Mouse (Mus musculus) left cerebral cortex, postnatal 14 days (tissue): ENCODE data around the gene Upf1. TPM values are rescaled to one million over a fixed set of nuclear protein-coding genes. Genes with fewer than 3 reads are reported as not detected.

Experiments used
- DNase-seq, 2 experiments: peaks; one replicate each; pipeline ENCODE4 v3.0.0; 2021 to 2022; ENCODE audit warnings: low spot score in 2 of 2, mixed read lengths in 1 of 2
- intact Hi-C: fragments of 180-260 bp; cut with DNase I; formaldehyde crosslinking; loops from one replicate; pipeline ENCODE4 v1.15.1; 2025
- total RNA-seq, 2 experiments: library from RNA; stranded (reverse); gene quantifications; 2 replicates each; pipeline ENCODE4 v1.2.3; 2021

Gene Upf1
- total RNA-seq, 2 experiments from 2014 or later: 49.8 to 53.4 TPM

DNA sequence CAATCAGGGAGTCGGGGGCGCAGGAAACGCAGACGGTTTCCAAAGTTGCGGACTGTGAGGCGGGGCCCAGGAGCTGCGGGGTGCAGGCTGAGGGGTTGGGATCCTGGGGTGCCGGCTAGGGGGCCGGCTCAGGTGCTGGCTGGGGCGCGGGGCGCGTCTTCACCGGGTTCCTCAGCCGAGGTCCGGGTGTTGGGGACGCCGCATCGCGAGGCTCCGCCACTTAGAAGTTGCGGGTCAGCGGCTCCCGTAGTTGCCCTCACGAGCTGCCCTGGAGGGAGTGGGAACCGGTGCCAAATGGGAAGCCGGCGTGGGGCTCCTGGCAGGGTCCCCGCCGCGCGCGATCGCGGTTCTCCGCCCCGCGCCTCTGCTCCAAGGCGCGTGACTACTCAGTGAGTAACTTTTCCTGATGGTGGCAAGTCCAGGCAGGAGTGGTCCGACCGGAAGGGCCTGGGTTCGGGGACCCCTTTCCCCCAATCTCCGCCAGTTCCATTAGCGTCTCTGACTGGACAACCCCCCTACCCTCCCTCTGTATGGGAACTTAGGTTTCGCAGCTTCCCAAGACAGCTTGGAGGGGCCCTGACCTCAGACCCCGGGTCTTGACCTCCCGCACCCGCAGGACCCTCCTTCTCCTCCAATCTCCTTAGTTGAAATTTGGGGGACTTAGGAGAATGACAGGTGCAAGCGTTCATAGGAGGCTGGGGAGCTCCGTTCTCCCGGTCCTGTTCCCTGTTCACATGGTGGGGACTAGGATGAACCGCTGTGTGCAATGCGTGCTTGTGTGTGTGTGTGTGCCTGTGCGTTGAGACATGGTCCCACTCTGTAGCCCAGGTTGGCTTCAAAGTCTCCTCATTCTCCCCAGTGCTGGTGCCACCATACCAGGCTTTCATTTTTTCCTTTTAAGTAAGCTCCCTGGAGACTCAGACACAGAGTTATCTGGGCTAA, 69.7 kb downstream of the Upf1 start:
- intact Hi-C loops: no loop called here
- no peak for DNase-seq

DNA sequence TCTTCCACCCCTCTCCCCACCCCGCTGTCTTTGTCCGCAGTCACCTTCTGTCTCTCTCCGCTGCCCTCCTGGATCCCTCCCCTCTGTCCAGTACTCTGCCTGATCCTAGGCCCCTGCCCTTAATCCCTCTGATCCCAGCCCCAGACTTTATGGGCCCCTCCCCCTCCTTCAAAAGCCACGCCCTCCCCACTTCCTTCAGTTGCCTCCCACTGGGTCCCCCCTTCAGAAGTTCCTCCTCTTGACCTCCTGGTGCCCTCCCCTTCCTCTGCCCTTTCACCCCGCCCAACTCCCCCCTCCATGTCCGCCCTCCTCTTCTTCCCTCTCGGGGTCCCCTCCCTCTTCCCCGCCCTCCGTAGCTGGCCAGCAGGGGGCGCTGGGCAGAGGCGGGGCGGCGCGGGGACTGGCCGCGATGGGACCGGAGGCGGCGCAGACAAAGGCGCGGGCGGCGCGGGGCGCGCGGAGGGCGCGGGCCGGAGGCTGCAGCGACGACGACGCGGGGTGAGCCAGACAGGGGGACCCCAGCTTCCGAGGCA, 70.4 kb downstream of the Upf1 start, which contains the start of gene Homer3:
TSS of gene Homer3 (plus strand) at position 225 of the 533 bp plus-strand sequence.
- peak; percentile 60 to 72 for DNase-seq
- intact Hi-C loops: no loop called here

Other genes with a start within 250 kb of the Upf1 start
- 100 to 1,000 TPM; 342 to 344 TPM for gene Ncan, start 232.4 kb downstream of the Upf1 start, total RNA-seq
- gene Nr2c2ap, start 221.9 kb downstream of the Upf1 start, total RNA-seq: 10 to 100 TPM; 25.5 to 28.1 TPM
- gene Rfxank, start 214.1 kb downstream of the Upf1 start, total RNA-seq: 1 to 10 TPM; 9.2 to 9.6 TPM
- 10 to 100 TPM; 44.3 to 48.7 TPM for gene Borcs8, start 213.8 kb downstream of the Upf1 start, total RNA-seq
- not detected for gene Mef2b, start 213.6 kb downstream of the Upf1 start, total RNA-seq
- gene Tmem161a, start 180.9 kb downstream of the Upf1 start, total RNA-seq: 10 to 100 TPM; 51.3 to 53.2 TPM
- 10 to 100 TPM; 32.7 to 34.5 TPM for gene Slc25a42, start 141.0 kb downstream of the Upf1 start, total RNA-seq
- gene Sugp2, start 119.1 kb downstream of the Upf1 start, total RNA-seq: 100 to 1,000 TPM; 116 to 117 TPM
- gene Armc6, start 118.8 kb downstream of the Upf1 start, total RNA-seq: 10 to 100 TPM; 57.1 to 68.7 TPM
- 10 to 100 TPM; 10.5 to 12.9 TPM for gene Homer3, start 70.5 kb downstream of the Upf1 start, total RNA-seq
- 10 to 100 TPM; 43.5 to 44.6 TPM for gene Ddx49, start 50.8 kb downstream of the Upf1 start, total RNA-seq
- gene Cope, start 50.8 kb downstream of the Upf1 start, total RNA-seq: 100 to 1,000 TPM; 122 to 132 TPM
- gene Cers1, start 37.5 kb downstream of the Upf1 start, total RNA-seq: 100 to 1,000 TPM; 118 to 126 TPM
- gene Gdf1, start 23.5 kb downstream of the Upf1 start, total RNA-seq: 10 to 100 TPM; 15.4 to 20.8 TPM
- gene Comp, start 20.3 kb upstream of the Upf1 start, total RNA-seq: under 1 TPM; 0.51 to 0.72 TPM
- 100 to 1,000 TPM; 109 to 111 TPM for gene Crtc1, start 86.3 kb upstream of the Upf1 start, total RNA-seq
- 10 to 100 TPM; 37.2 to 37.9 TPM for gene Klhl26, start 123.7 kb upstream of the Upf1 start, total RNA-seq
- gene Tmem59l, start 134.1 kb upstream of the Upf1 start, total RNA-seq: 100 to 1,000 TPM; 217 to 225 TPM
- 1 to 10 TPM; 5.8 to 7.5 TPM for gene Crlf1, start 139.9 kb upstream of the Upf1 start, total RNA-seq
- gene Rex1bd, start 153.5 kb upstream of the Upf1 start, total RNA-seq: 10 to 100 TPM; 96.6 to 99.7 TPM
- gene Uba52, start 157.5 kb upstream of the Upf1 start, total RNA-seq: 1,000 to 10,000 TPM in 1 of 2 experiments, 100 to 1,000 TPM in 1; 967 to 1,028 TPM
- 100 to 1,000 TPM; 396 to 406 TPM for gene Fkbp8, start 174.4 kb upstream of the Upf1 start, total RNA-seq
- 10 to 100 TPM; 40.8 to 43.4 TPM for gene Kxd1, start 174.7 kb upstream of the Upf1 start, total RNA-seq
- 10 to 100 TPM; 13.8 to 17.4 TPM for gene Ell, start 186.2 kb upstream of the Upf1 start, total RNA-seq
- gene Isyna1, start 241.1 kb upstream of the Upf1 start, total RNA-seq: 10 to 100 TPM; 47.5 to 51.0 TPM